9 mouse cellular contexts compared by ENCODE assay signal in genomic region chr1:90967583-90967982, GRCm38 (mm10). TPM values are rescaled to one million over a fixed set of nuclear protein-coding genes. Genes with fewer than 3 reads are reported as not detected.
A peak's percentile ranks its signal among the peaks of the same experiment; 100 is the strongest.
DNase-seq lines count a peak whose midpoint lies in the region; ATAC-seq lines count a peak whose summit lies in the region.
"Had no signal": no experiment of that assay in that cellular context is flagged by ENCODE, and none has a peak within 500 bp of the region (broad histone marks: within the 10 kb centered on the region; RNA-seq: fewer than 3 reads in every experiment).

No protein-coding gene starts in this region.

- H3K4me2 ChIP-seq in neural tube, embryonic 14.5 days (ENCODE audit: low read depth, low read length) = no peak overlapping the region
- H3K4me2 ChIP-seq in neural tube, embryonic 15.5 days = no peak overlapping the region
- H3K4me2 ChIP-seq in intestine, embryonic 16.5 days (ENCODE audit: low read depth, low read length) = peak overlapping the region; percentile 51
- H3K4me2 ChIP-seq: lung, embryonic 15.5 days had no signal

- 0 out of 2 replicates have a peak, but pooled peaks have one; percentile 58 for ATAC-seq in neural tube, embryonic 14.5 days (ENCODE audit: low read depth)
- no peak for ATAC-seq in neural tube, embryonic 15.5 days (ENCODE audit: low FRiP score)
- peak; percentile 15; the same call in 1 of the 2 replicates for ATAC-seq in intestine, embryonic 16.5 days
- ATAC-seq in monocyte, adult 5-6 weeks (replicated peaks; ENCODE audit: insufficient number of reproducible peaks, low FRiP score, low TSS enrichment, poor library complexity, severe bottlenecking) = no peak

- H3K27me3 ChIP-seq in neural tube, embryonic 14.5 days (ENCODE audit: control insufficient read depth, insufficient read depth, low read length) = no peaks in the 10 kb centered on the region
- H3K27me3 ChIP-seq in neural tube, embryonic 15.5 days (replicated peaks) = peaks cover 9% of the 10 kb centered on the region
- H3K27me3 ChIP-seq in intestine, embryonic 16.5 days (replicated peaks; ENCODE audit: control insufficient read depth, insufficient read depth, low read length) = no peaks in the 10 kb centered on the region
- H3K27me3 ChIP-seq: lung, embryonic 15.5 days had no signal

- no peaks in the 10 kb centered on the region for H3K9me3 ChIP-seq in neural tube, embryonic 14.5 days (ENCODE audit: control insufficient read depth, low read length)
- no peaks in the 10 kb centered on the region for H3K9me3 ChIP-seq in neural tube, embryonic 15.5 days (replicated peaks)
- no peaks in the 10 kb centered on the region for H3K9me3 ChIP-seq in intestine, embryonic 16.5 days (ENCODE audit: control insufficient read depth, low read length)
- H3K9me3 ChIP-seq: lung, embryonic 15.5 days had no signal

- WGBS in neural tube, embryonic 14.5 days = 50% methylated on average over 7 of the region's 7 CpGs
- 44% methylated on average over 7 of the region's 7 CpGs for WGBS in neural tube, embryonic 15.5 days
- 35% methylated on average over 7 of the region's 7 CpGs for WGBS in intestine, embryonic 16.5 days

- intact Hi-C loops in gastrocnemius, postnatal 14 days (cut with DNase I; ENCODE audit: low total_unique reads) = no loop called here

- no peak overlapping the region for H3K27ac ChIP-seq in neural tube, embryonic 14.5 days (ENCODE audit: low read depth, low read length)
- no peak overlapping the region for H3K27ac ChIP-seq in neural tube, embryonic 15.5 days (replicated peaks)
- peak overlapping the region; percentile 51 for H3K27ac ChIP-seq in intestine, embryonic 16.5 days (ENCODE audit: low read length)
- H3K27ac ChIP-seq: lung, embryonic 15.5 days had no signal

- H3K4me3 ChIP-seq in neural tube, embryonic 14.5 days (ENCODE audit: low read depth, low read length) = no peak overlapping the region
- no peak overlapping the region for H3K4me3 ChIP-seq in neural tube, embryonic 15.5 days (replicated peaks)
- H3K4me3 ChIP-seq in intestine, embryonic 16.5 days (ENCODE audit: low read length) = peak overlapping the region; percentile 56
- H3K4me3 ChIP-seq: lung, embryonic 15.5 days had no signal

- peak; percentile 56 for DNase-seq in gastrocnemius, postnatal 14 days
- DNase-seq in testis, postnatal 10 days (ENCODE audit: low spot score) = peak; percentile 56
- DNase-seq in embryo, embryonic 9.5 days (ENCODE audit: extremely low spot score) = no peak

- H3K4me1 ChIP-seq in neural tube, embryonic 14.5 days (ENCODE audit: control insufficient read depth, insufficient read depth, low read length) = no peaks in the 10 kb centered on the region
- H3K4me1 ChIP-seq in neural tube, embryonic 15.5 days = peaks cover 16% of the 10 kb centered on the region
- peaks cover 40% of the 10 kb centered on the region for H3K4me1 ChIP-seq in intestine, embryonic 16.5 days (ENCODE audit: control insufficient read depth, insufficient read depth, low read length)

- H3K36me3 ChIP-seq in neural tube, embryonic 14.5 days (ENCODE audit: control insufficient read depth, insufficient read depth, low read length) = no peaks in the 10 kb centered on the region
- no peaks in the 10 kb centered on the region for H3K36me3 ChIP-seq in neural tube, embryonic 15.5 days
- H3K36me3 ChIP-seq in intestine, embryonic 16.5 days (ENCODE audit: control insufficient read depth, insufficient read depth, low read length) = no peaks in the 10 kb centered on the region
- H3K36me3 ChIP-seq: lung, embryonic 15.5 days had no signal

- H3K9ac ChIP-seq in neural tube, embryonic 14.5 days (replicated peaks; ENCODE audit: low read depth, low read length) = no peak overlapping the region
- H3K9ac ChIP-seq in neural tube, embryonic 15.5 days (replicated peaks) = no peak overlapping the region
- H3K9ac ChIP-seq in intestine, embryonic 16.5 days (ENCODE audit: low read depth, low read length) = peak overlapping the region; percentile 45
- H3K9ac ChIP-seq: lung, embryonic 15.5 days had no signal

RNA-seq across cellular contexts. Expression of gene Rab17, which starts 1.9 kb away (rescaled TPM):
- polyA plus RNA-seq in neural tube, embryonic 14.5 days (2014; fragmentation: Nextera tagmentation; extraction: Ambion mirVana) = 0.13 TPM in 1 of 2 replicates, not detected in the other
- 1.9 TPM in 1 of 2 replicates, not detected in the other for polyA plus RNA-seq in neural tube, embryonic 15.5 days (2015; fragmentation: Nextera tagmentation; extraction: Ambion mirVana)
- total RNA-seq in gastrocnemius, postnatal 14 days (2021) = under 1 TPM in 1 of 2 experiments, not detected in 1; 0.31 TPM
- polyA plus RNA-seq in intestine, embryonic 16.5 days (2015; fragmentation: Nextera tagmentation; extraction: Ambion mirVana) = 62.2 and 69.3 TPM in 2 replicates
- not detected in 3 replicates for total RNA-seq in monocyte, adult 5-6 weeks (2017)

RNA-seq across cellular contexts. Expression of gene Prlh, which starts 14.7 kb away (rescaled TPM):
- not detected in 2 replicates for polyA plus RNA-seq in neural tube, embryonic 14.5 days (2014; fragmentation: Nextera tagmentation; extraction: Ambion mirVana)
- polyA plus RNA-seq in neural tube, embryonic 15.5 days (2015; fragmentation: Nextera tagmentation; extraction: Ambion mirVana) = not detected in 2 replicates
- total RNA-seq in gastrocnemius, postnatal 14 days (2021) = not detected
- not detected in 2 replicates for polyA plus RNA-seq in intestine, embryonic 16.5 days (2015; fragmentation: Nextera tagmentation; extraction: Ambion mirVana)
- total RNA-seq in monocyte, adult 5-6 weeks (2017) = not detected in 3 replicates
- polyA plus RNA-seq: lung, embryonic 15.5 days; stomach, embryonic 14.5 days had no signal

RNA-seq across cellular contexts. Expression of gene Lrrfip1, which starts 31.0 kb away (rescaled TPM):
- 41.4 and 50.4 TPM in 2 replicates for polyA plus RNA-seq in neural tube, embryonic 14.5 days (2014; fragmentation: Nextera tagmentation; extraction: Ambion mirVana)
- polyA plus RNA-seq in neural tube, embryonic 15.5 days (2015; fragmentation: Nextera tagmentation; extraction: Ambion mirVana) = 45.3 and 51.5 TPM in 2 replicates
- total RNA-seq in gastrocnemius, postnatal 14 days (2021) = 100 to 1,000 TPM; 202 to 236 TPM
- polyA plus RNA-seq in intestine, embryonic 16.5 days (2015; fragmentation: Nextera tagmentation; extraction: Ambion mirVana) = 69.2 and 73.7 TPM in 2 replicates
- total RNA-seq in monocyte, adult 5-6 weeks (2017) = 527 to 604 TPM (median 547 TPM) in 3 replicates

RNA-seq across cellular contexts. Expression of gene Mlph, which starts 52.7 kb away (rescaled TPM):
- polyA plus RNA-seq in neural tube, embryonic 14.5 days (2014; fragmentation: Nextera tagmentation; extraction: Ambion mirVana) = 0.26 TPM in 1 of 2 replicates, not detected in the other
- polyA plus RNA-seq in neural tube, embryonic 15.5 days (2015; fragmentation: Nextera tagmentation; extraction: Ambion mirVana) = 0.09 and 0.31 TPM in 2 replicates
- under 1 TPM; 0.31 to 0.35 TPM for total RNA-seq in gastrocnemius, postnatal 14 days (2021)
- 3.2 and 3.3 TPM in 2 replicates for polyA plus RNA-seq in intestine, embryonic 16.5 days (2015; fragmentation: Nextera tagmentation; extraction: Ambion mirVana)
- not detected in 3 replicates for total RNA-seq in monocyte, adult 5-6 weeks (2017)

Comparison
In these comparisons a context has a peak if more than half of its experiments do, and no peak if none do; other contexts are left out.
1. ATAC-seq: peak in neural tube, embryonic 14.5 days (single experiment) and intestine, embryonic 16.5 days (single experiment); none in neural tube, embryonic 15.5 days (single experiment) and monocyte, adult 5-6 weeks (single experiment).
2. RNA of gene Rab17, which starts 1.9 kb away (polyA plus RNA-seq): 62.2 to 69.3 TPM in intestine, embryonic 16.5 days; 0.13 TPM in neural tube, embryonic 14.5 days and 1.9 TPM in neural tube, embryonic 15.5 days; every median in the first group is over 10 times any median in the second.